Mouse (Mus musculus) myocyte (in vitro differentiated cells): Measurements from ENCODE around the gene Vmn2r83.

Source experiments
- CEBPB ChIP-seq: IDR thresholded peaks from 2 replicates; pipeline ENCODE4 v1.6.1; 2011; ENCODE audit warnings: mild to moderate bottlenecking, moderate library complexity; ENCODE audit not compliant: poor library complexity, insufficient read depth, severe bottlenecking
- E2F4 ChIP-seq: IDR thresholded peaks from one replicate; pipeline ENCODE4 v1.6.1; 2011; ENCODE audit warnings: mild to moderate bottlenecking, control low read depth, moderate library complexity; ENCODE audit not compliant: insufficient read depth
- MAX ChIP-seq: IDR thresholded peaks from one replicate; pipeline ENCODE4 v1.6.1; 2011; ENCODE audit warnings: low read depth, mild to moderate bottlenecking, control low read depth
- MYOD1 ChIP-seq, 3 experiments: IDR thresholded peaks; one replicate each; pipeline ENCODE4 v1.6.1; 2011; ENCODE audit warnings: control low read depth in 2 of 3, low read depth in 2 of 3, mild to moderate bottlenecking in 2 of 3, moderate library complexity in 1 of 3; ENCODE audit not compliant: insufficient read length in 2 of 3, control insufficient read depth in 1 of 3
- MYOG ChIP-seq, 3 experiments: IDR thresholded peaks; one replicate each; pipeline ENCODE4 v1.6.1; 2011; ENCODE audit warnings: control low read depth in 2 of 3, low read depth in 2 of 3, mild to moderate bottlenecking in 2 of 3; ENCODE audit not compliant: insufficient read length in 2 of 3, control insufficient read depth in 1 of 3, insufficient read depth in 1 of 3
- POLR2A ChIP-seq: IDR thresholded peaks from one replicate; pipeline ENCODE4 v1.6.1; 2011; ENCODE audit warnings: low read depth, mild to moderate bottlenecking, control low read depth, moderate library complexity; ENCODE audit not compliant: insufficient read length
- POLR2AphosphoS2 ChIP-seq: IDR thresholded peaks from one replicate; pipeline ENCODE4 v1.6.1; 2011; ENCODE audit warnings: low read depth, control low read depth; ENCODE audit not compliant: insufficient read length
- REST ChIP-seq: IDR thresholded peaks from one replicate; pipeline ENCODE4 v1.6.1; 2011; ENCODE audit warnings: mild to moderate bottlenecking, control low read depth, moderate library complexity; ENCODE audit not compliant: insufficient read depth, insufficient read length
- SRF ChIP-seq: IDR thresholded peaks from one replicate; pipeline ENCODE4 v1.6.1; 2011; ENCODE audit warnings: low read depth; ENCODE audit not compliant: control insufficient read depth, insufficient read length
- TCF12 ChIP-seq: IDR thresholded peaks from one replicate; pipeline ENCODE4 v1.6.1; 2011; ENCODE audit warnings: mild to moderate bottlenecking, control low read depth; ENCODE audit not compliant: poor library complexity, insufficient read depth, severe bottlenecking
- TCF3 ChIP-seq: IDR thresholded peaks from one replicate; pipeline ENCODE4 v1.6.1; 2011; ENCODE audit warnings: low read depth, control low read depth; ENCODE audit not compliant: insufficient read length
- USF1 ChIP-seq: IDR thresholded peaks from one replicate; pipeline ENCODE4 v1.6.1; 2011; ENCODE audit warnings: low read depth, mild to moderate bottlenecking, control low read depth, moderate library complexity

DNA sequence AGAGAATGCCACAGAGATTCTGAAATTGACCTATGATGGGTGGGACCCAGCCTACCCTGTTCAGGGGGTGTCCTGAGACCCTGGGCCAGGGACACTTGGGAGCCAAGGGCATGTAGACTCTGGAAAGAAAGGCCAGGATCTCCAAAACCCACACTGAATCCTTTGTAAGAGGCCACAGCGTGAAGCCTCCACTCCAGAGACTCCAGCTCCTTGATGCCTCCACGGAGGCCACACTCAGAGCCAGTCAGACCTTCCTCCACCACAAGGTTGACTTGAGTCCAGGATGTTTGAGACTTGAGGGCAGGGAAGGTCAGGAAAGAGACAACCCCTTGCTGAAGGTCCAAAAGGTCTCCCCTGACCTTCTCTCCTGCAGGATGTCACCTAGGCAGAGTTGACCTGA lies 65.9 kb downstream of the Vmn2r83 start:
- no peak for TF ChIP-seq TCF12
- no peak for TF ChIP-seq POLR2A
- TF ChIP-seq MYOD1 (IDR thresholded peaks at IDR 0.05; ENCODE audit: control insufficient read depth in 1 of 3, insufficient read length in 2 of 3, low read depth in 2 of 3): no peak
- TF ChIP-seq POLR2AphosphoS2: no peak
- no peak for TF ChIP-seq MAX
- TF ChIP-seq E2F4: no peak
- TF ChIP-seq CEBPB: no peak
- TF ChIP-seq USF1: no peak
- TF ChIP-seq TCF3: no peak
- no peak for TF ChIP-seq REST
- no peak for TF ChIP-seq MYOG (IDR thresholded peaks at IDR 0.05; ENCODE audit: control insufficient read depth in 1 of 3, insufficient read depth in 1 of 3, insufficient read length in 2 of 3, low read depth in 2 of 3)
- TF ChIP-seq SRF: no peak
